Mouse (Mus musculus): ENCODE measurements at regions not wholly inside any gene's neighbourhood (a gene's known extent, or its start where the extent isn't known, plus 50 kb on each side); places are given as distances from the start of the nearest gene placed in this dataset.
A peak's percentile ranks its signal among the peaks of the same experiment; 100 is the strongest.
"Not testable (repeated sequence)": the region's sequence is repeated elsewhere in the genome, so short reads cannot be mapped to it uniquely, and the experiment has no call there.

DNA sequence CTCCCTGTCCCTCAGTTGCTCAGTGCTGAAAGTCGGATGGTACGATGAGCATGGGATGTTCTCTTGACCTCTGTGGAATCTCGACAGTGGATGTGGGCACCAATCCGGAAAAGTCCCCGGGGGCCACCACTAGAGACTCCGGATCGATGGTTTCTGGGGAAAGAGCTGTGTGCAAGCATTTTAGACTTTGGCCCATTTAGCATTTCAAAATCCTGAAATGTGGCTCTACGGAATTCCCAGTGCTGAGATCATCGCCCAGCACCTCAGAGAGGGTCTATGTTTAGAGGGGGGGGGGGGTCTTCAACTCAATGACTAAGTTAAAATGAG lies 68.6 kb downstream of the Tomm20 start:
- no peak for DNase-seq (ENCODE audit: low spot score in 2 of 2)

DNA sequence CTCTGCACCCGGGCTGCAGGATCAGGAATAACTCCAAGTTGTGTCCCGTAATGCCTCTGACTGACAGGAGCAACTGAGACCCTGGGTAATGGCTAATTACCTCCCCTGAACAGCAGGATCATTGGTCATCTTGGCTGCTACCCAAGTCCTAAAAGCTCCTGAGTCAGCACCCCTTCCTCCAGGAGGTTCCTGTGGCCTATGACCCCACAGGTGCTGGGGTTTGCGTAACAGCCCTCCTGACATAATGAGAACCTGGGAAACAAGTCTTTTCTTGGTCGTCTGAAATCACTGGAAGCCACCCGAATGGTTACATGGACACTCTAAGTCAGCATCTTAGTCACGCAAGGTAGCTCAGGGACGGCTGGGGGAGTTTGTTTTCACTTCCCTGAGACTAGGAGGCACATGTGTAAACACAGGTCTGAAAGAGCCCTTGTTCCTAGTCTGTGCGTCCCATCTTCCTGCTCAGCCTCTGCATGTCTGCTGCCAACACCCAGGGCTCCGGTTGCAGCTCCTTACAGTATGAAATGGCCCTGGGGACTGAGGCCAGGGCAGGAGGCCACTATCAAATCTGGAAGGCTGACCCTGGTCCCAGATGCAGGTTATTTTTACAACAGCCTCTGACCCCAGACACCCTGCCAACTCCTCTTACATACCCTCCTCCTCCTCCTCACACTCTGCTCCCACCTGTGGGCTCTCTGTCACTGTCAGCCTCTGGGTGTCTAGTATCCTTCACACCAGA lies 69.2 kb downstream of the Tomm20 start:
- DNase-seq (ENCODE audit: low spot score in 2 of 2) = no peak

DNA sequence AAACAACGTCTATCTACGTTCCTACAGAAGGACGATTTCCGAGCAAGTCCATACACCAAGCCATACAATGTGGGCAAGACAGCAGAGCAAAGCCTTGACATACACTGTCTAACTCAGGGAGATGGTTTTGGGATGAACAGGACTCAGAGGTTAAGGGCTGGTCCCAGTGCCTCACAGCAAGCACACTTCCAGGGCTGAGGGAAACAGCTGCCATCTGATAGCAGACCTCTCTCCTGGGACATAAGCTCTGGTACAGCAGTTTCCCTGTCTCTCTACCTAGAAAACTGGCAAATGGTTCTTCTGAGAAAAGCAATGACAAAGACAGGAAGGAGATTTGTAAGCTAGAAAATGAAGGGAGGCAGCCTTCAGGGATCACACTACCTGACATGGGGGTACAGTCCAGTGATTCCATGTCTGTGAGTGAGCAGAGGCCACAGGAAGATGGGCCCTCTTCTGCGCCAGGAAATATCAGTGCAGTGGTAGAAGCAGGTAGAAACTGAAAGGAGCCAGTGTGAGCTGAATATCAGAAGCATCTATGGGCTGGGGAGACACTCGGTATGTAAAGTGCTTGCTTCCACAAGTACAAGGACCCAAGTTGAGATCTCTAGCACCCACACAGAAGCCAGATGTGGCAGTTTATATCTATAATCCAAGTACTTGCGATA lies 70.0 kb downstream of the Tomm20 start:
- no peak for DNase-seq (ENCODE audit: low spot score in 2 of 2)

DNA sequence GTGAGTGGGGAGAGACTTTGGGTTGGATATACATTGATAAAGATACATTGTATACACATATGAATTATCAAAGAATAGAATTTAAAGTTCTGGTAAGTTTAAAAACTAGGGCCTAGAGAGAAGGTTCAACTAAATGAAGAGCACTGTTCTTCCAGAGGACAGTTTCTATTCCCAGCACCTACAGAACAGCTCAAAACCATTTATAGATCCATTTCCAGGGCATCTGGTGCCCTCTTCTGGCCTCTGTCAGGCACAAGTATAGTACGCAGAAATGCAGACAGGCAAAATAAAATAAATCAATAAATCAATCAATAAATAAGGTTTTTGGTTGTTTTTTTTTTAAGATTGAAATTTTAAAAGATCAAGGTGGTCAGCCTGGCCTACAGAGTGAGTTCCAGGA lies 70.8 kb downstream of the Tomm20 start:
- no peak for DNase-seq (ENCODE audit: low spot score in 2 of 2)

DNA sequence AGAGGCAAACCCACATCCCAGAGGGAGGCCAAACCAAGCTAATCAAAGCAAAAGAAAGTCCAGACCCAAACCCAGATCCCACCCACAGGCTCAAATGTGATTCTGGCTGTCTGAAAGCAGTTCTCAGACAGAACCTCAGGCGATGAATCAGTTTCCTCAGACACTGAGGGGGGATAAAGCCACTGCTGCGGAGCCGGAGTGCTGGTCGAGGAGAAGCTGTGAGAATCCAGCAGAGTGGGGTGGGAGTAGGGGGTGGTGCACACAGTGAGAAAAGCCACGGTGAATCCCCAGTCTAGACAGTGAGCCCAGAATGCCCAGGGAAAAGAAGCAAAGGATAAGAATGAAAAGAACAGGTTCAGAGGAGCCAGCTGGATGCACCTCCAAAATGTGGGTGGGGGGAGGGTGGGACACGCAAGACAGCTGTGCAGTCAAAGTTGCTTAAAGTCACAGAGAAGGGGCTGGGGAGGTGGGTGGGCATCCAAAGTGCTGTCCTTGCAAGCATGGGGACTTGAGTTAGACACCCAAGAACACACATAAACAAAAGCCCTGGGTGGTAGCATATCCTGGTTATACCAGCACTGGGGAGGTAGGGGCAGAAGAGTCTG lies 71.4 kb downstream of the Tomm20 start:
- DNase-seq (ENCODE audit: low spot score in 2 of 2) = no peak

DNA sequence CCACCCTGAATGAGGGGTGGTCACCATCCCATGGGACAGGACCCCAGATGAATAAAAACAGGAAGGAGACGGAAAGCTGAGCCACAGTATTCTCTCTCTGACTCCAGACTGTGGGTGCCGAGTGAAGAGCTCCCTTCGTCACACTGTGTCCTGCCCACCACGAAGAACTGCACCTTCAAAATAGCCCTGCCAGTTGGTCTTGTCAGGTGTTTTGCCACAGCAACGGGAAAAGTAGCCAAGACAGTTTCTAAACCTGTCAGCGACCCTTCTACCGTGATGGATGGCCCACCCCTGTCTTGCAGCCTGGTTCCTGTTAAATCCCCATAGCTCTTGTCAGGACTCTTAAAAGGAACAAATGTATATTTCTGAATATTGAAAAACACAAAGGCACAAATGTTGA lies 72.3 kb downstream of the Tomm20 start:
- DNase-seq (ENCODE audit: low spot score in 2 of 2) = no peak

DNA sequence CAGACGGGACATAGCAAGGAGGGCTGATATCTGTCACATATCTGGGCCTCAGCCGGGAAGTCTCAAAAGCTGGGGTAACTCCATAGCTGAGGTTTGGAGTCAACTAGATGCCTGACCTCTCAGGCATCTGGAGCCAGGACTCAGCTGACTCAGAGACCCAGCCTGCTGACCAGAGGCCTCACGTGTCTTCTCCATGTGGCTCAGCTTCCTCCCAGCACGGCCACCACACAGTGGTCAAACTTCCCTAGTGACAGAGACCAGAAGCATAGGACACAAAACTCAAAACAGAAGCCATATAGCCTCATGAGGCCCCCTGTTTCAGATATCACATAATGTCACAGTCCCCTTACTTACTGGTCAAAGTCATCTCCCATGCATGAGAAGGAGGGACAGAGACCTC lies 73.1 kb downstream of the Tomm20 start:
- no peak for DNase-seq (ENCODE audit: low spot score in 2 of 2)

DNA sequence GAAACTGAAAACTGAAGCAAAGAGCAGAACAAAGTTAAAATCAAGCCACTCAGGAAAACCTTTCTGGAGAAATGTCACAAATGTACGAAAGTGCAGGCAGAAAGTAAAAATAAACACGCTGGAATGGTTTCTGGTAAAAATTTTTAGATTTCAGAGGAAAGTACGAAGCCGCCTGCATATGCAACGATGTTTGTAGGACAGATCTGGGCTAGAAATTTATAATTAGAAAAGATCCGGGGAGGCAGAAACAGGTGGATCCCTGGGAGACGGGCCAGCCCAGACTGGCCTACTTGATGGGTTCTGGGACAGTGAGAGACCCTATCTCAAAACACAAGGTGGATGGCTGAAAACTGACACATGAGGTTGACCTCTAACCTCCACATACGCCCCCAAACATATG lies 73.5 kb downstream of the Tomm20 start:
- DNase-seq (ENCODE audit: low spot score in 2 of 2) = no peak

DNA sequence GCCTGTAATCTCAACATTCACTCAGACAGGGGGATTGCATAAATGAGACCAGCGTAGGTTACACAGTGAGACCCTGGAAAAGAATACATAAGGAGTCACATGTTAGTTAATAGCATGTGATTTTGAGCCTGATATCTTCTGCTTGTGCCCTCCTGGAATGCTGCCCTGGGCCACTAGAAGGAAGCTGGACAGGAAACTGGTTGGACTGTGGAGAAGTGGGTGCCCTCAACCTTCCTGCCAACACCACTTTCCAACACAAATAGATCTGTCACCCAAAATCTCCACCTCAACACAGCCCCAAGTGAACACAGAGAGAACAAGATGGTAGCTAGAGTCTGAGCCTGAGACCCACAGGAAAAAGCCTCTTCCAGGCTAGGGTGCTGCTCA lies 76.2 kb downstream of the Tomm20 start:
- DNase-seq (ENCODE audit: low spot score in 2 of 2) = no peak

DNA sequence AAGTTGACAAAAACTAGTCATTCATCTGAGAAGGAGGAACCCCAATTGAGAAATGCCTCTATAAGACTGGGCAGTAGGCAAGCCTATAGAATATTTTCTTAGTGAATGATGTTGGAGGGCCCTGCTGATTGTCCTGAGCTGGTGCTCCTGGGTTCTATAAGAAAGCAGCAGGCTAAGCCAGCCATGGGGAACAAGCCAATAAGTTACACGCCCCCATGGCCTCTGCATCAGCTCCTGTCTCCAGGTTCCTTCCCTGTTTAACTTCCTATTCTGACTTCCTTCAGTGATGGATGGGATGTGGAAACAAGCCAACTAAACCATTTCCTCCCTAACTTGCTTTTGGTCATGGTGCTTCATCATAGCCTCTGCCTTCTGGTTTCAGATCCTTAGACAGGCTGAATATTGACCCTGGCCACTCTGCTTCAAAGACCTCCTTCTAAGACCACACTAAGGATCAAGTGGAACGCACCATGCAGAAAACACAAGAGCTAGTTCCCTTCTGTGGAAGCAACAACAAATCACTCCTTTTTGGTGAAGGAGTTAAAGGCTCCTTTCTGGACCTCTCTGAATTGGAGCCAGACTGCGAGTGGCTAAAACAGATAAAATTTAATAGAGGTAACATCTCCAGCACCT lies 76.7 kb downstream of the Tomm20 start:
- DNase-seq (ENCODE audit: low spot score in 2 of 2) = no peak

DNA sequence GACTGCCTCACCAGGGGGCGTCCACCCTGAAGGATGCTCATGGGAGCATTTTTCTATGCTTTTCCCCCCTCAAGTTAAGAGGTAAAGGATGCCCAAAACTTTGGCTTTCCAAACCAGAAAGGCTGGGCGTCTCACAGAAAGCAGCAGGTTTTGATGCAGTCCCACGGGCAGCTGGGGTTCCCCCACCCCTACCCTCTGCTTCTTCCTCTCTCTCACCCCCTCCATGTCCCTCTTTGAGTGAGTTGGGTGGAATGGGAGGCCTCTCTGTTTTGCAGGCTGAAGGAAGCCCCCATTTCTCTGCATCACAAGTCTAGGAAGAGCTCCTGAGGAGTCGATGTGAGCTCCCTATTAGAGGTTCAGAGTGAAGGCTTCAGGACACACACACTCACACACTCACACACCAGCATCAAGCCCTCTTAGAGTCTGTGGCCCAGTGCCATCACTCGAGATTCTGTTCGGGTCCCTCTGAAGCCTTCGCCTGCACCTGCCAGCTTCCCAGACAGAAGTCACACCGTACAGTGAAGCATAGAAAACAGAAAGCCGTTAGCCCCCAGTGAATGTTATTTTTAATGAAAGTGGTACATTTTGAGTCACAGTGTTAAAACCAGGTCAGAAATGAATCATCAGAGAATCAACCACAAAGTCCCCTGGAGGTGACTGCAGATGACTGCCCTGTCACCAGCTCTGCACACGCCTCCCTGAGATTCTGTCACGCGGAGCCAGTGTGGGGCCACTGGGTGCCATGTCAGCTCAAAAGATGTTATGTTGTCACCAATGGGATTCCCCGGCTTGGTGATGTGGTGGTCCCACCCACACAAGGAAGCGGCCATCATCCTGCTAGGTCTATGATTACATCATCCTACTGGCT lies 78.3 kb downstream of the Tomm20 start:
- peak; percentile 64 to 71 for DNase-seq (ENCODE audit: low spot score in 2 of 2)

DNA sequence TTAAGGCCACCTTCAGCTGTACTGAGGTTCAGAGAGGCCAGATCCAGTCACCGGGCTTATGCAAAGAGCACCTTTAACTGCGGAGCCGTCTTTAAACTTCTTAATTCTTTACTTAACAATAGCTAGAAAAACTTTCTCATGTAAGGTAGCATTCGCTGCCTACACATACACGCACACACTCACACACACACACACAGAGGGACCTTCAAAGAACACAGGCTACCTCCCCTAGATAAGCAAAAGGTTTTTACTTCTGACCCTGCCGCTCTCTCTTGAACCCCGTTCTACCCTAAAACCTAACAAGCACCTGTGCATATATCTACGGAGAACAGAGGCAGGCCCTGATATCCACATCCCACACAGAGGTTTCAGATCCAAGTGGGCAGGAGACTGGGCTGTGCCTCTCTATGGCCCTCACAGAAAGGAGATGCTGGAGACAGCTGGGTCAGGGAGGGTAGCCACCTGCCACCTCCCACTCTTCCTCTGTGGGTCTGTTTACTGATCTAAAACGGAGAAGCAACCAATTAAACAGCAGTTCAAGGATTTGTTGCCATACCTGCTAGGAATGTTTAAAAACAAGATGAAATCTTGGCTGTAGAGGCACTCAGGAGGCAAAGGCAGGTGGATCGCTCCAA lies 81.2 kb downstream of the Tomm20 start:
- DNase-seq (ENCODE audit: low spot score in 2 of 2) = no peak

DNA sequence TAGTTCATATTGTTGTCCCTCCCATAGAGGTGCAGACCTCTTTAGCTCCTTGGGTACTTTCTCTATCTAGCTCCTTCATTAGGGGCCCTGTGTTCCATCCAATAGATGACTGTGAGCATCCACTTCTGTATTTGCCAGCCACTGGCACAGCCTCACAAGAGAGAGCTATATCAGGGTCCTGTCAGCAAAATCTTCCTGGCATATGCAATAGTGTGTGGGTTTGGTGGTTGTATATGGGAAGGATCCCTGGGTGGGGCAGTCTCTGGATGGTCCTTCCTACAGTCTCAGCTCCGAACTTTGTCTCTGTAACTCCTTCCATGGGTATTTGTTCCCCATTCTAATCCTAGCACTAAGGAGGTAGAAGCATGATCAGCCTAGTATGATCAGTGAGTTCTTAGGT lies 82.0 kb downstream of the Tomm20 start:
- DNase-seq (ENCODE audit: low spot score in 2 of 2) = not testable (repeated sequence)

DNA sequence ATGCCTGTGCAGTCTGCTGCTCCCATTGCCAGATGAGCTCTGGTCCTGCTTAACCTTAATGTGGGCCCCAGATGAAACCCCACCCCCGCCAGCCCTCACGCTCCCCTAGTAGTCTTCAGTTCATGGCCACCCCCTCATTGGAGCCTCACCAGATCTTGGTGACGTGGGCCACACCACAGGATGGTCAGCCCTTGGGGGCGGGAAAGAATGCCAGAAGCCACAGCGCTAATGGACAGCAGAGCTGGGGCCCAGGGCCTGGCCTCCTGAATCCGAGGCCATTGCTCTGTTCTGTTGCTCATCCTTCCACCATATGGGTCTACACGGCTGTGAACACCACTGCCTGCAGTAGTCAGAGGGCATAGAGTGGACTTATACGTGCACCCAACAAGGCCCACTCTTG lies 83.9 kb downstream of the Tomm20 start:
- DNase-seq (ENCODE audit: low spot score in 2 of 2) = no peak

DNA sequence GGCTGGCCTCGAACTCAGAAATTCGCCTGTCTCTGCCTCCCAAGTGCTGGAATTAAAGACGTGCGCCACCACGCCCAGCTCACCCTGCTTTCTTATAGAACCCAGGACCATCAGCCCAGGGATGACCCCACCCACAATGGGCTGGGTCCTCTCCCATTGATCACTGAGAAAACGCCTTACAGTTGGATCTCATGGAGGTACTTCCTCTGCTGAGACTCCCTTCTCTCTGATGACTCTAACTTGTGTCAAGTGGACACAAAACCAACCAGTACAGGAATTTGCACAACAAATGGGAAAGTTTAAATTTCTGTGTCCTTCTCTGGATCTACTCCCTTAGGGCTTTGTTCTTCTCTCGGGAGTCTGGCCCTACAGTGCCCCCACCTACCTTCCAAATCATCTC lies 85.0 kb downstream of the Tomm20 start:
- no peak for DNase-seq (ENCODE audit: low spot score in 2 of 2)

DNA sequence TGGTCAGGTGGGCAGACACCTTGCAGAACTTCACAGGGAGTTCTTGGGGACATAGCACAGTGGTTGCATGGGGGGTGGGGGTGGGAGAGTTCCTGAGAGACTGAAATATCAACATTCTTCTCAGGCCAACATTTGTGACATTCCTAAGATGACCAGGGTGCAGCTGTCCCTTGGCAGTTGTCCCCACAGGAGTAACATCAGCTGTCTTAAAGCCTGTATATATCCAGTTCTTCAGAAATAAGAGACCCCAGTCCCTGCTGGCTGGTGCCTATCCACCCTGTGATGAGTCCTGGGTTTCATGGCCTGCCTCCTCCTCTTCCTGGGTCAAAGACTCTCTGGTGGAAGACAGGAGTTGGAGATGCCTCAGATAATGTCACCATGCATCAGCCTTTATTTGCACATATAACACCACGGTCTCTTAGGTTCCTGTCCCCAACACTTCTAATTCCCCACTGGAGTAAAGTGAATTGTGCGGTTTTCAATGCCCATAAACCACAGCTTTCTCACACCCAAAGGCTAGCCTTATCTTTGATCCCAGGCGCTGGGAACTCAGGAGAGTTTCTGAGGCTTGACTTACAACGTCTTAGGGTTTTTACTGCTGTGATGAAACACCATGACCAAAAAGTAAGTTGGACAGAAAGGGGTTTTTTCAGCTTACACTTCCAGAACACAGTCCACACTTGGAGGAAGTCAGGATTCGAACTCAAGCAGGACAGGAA lies 85.8 kb downstream of the Tomm20 start:
- no peak for DNase-seq (ENCODE audit: low spot score in 2 of 2)

DNA sequence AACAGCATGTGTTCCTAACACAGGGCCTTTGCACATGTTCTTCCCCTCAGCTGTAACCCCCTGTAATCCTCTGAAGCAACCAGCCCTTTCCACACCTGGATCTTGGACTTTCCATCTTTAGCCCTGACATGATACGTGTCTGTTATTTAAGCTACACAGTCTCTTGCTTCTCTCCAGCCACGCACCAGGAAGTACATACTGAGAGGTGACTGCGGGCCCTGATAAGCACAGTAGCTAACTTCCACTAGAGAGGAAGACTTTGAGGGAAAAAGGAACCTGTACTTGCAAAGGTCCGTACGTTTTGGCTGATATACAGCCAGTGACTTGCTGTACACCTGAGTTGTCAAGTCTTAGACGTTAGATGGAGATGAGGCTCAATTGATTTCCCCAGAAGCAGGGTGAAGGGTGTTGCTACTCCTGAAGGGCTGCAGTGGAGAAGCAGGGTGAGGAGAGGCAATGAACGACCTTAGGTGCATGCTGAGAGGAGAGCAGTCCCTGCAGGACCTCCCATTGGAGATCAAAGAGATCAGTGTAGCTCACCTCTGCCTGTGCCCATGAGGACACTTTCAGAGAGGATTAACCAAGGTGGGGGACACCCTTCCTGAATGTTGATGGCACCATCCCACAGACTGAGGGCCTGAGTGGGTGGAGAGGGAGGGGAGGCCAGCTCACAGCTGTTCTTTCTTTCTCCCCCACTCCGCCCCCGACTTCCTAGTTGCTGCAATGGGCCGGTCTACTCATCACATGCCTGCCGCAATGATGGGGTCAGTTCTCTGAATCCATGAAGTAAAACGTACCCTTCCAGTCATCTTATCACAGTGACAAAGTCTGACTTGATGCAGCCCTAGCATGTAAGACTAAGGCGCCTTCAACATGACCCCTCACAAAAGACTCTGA lies 88.1 kb downstream of the Tomm20 start:
- DNase-seq (ENCODE audit: low spot score in 2 of 2) = no peak

DNA sequence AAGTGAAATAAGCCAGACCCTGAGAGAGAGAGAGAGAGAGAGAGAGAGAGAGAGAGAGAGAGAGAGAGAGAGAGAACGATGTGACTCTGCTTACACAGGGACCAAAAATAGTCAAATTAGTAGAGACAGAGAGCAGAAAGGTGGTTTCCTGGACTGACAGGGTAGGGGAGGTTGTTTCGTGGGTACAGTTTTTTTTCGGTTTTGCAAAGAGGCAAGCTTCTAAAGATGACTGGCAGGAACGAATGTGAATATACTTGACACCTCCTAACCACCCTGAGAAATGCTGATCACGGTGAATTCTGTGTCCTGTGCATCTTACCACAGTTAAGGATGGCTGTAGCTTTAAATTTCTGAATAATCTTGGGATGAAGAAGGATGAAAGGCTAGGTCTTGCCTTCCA lies 89.7 kb downstream of the Tomm20 start:
- peak; percentile 59 to 62 for DNase-seq (ENCODE audit: low spot score in 2 of 2)

DNA sequence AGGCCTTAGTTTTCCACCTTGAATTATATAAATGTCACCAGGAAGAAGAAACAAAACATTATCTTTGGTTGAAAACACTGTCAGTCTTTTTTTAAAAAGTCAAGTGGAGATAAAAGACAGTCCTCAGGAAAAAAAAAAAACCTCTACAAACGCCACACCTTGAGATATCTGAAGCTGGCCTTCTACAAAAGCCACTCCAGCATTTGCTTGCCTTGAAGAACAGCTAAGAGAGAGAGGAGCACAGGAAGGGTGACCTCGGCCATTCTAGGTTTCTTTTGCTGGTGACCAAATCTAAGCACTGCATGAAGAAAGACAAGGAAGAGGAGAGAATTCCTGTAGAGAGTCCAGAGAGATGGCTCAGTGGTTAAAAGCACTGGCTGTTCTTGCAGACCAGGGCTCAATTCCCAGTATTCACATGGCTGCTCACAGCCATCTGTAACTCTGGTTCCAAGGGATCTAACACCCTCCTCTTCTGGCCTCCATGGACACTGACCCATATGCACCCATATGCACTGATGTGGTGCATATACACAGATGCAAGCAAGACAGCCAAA lies 90.5 kb downstream of the Tomm20 start:
- no peak for DNase-seq (ENCODE audit: low spot score in 2 of 2)

Measured in spleen, postnatal 36 days (tissue).